Mouse (Mus musculus) heart, embryonic 15.5 days (tissue): ENCODE data around the gene Zkscan14. TPM values are rescaled to one million over a fixed set of nuclear protein-coding genes. Genes with fewer than 3 reads are reported as not detected.

Experiments
- ATAC-seq: fragments of 200-750 bp; cut with Nextera tagmentation; replicated peaks from 2 replicates; pipeline ENCODE4 v1.8.0; 2017; ENCODE audit warnings: low read depth, moderate TSS enrichment; ENCODE audit not compliant: insufficient number of reproducible peaks, insufficient read depth, low FRiP score
- H3K27ac ChIP-seq: fragments of 300-500 bp; sonication (generic); 2 replicates; pipeline ENCODE4 v1.5.1; 2015; ENCODE audit warnings: mild to moderate bottlenecking, inconsistent platforms
- H3K27me3 ChIP-seq: fragments of 300-500 bp; sonication (generic); 2 replicates; pipeline ENCODE4 v1.6.1; 2015; ENCODE audit warnings: inconsistent platforms
- H3K36me3 ChIP-seq: fragments of 300-500 bp; sonication (generic); 2 replicates; pipeline ENCODE4 v1.6.1; 2015; ENCODE audit warnings: mild to moderate bottlenecking, inconsistent platforms
- H3K4me1 ChIP-seq: fragments of 300-500 bp; sonication (generic); replicated peaks from 2 replicates; pipeline ENCODE4 v1.6.1; 2015; ENCODE audit warnings: inconsistent platforms
- H3K4me2 ChIP-seq: fragments of 300-500 bp; sonication (generic); 2 replicates; pipeline ENCODE4 v1.6.1; 2015; ENCODE audit warnings: inconsistent platforms, mild to moderate bottlenecking, moderate library complexity
- H3K4me3 ChIP-seq: fragments of 300-500 bp; sonication (generic); 2 replicates; pipeline ENCODE4 v1.5.1; 2015; ENCODE audit warnings: mild to moderate bottlenecking, inconsistent platforms
- H3K9ac ChIP-seq: fragments of 300-500 bp; sonication (generic); 2 replicates; pipeline ENCODE4 v1.6.1; 2015; ENCODE audit warnings: mild to moderate bottlenecking, inconsistent platforms
- H3K9me3 ChIP-seq: fragments of 300-500 bp; sonication (generic); replicated peaks from 2 replicates; pipeline ENCODE4 v1.6.1; 2016; ENCODE audit warnings: inconsistent platforms
- WGBS: fragments of 180-500 bp; shearing (Covaris S2); methylation state at CpG from one replicate; pipeline ENCODE4 v1.1.7; 2015; ENCODE audit warnings: mixed read lengths; 5-methylcytosine and 5-hydroxymethylcytosine counted together
- polyA plus RNA-seq: library from polyadenylated mRNA; unstranded; fragments of >200 nt; fragmentation: Nextera tagmentation; extraction: Ambion mirVana; gene quantifications from 2 replicates; pipeline ENCODE4 v1.2.1, GENCODE M21; 2015

Gene Zkscan14
- polyA plus RNA-seq, 1 experiment from 2014 or later = 6.0 TPM

GRCm38 (mm10) chr5:145202446-145202845 lies 778 bp upstream of the Zkscan14 start:
- Histone ChIP-seq H3K9me3 (no peaks in the 10 kb centered on the region), H3K4me2 (no peak overlapping the region)
- 49% methylated on average over 3 of the region's 3 CpGs for WGBS

GRCm38 (mm10) chr5:145200387-145200786 lies 1.3 kb downstream of the Zkscan14 start:
- Histone ChIP-seq H3K27ac (no peak overlapping the region), H3K4me3 (peak overlapping the region; percentile 92), H3K9me3 (no peaks in the 10 kb centered on the region), H3K36me3 (peaks cover 13% of the 10 kb centered on the region), H3K27me3 (no peaks in the 10 kb centered on the region), H3K4me1 (peaks cover 16% of the 10 kb centered on the region), H3K9ac (no peak overlapping the region), H3K4me2 (peak overlapping the region; percentile 94)
- WGBS = 71% methylated on average over 7 of the region's 7 CpGs
- no peak for ATAC-seq

More at GRCm38 (mm10) chr5:145202446-145202845, 778 bp upstream of the Zkscan14 start:
- Histone ChIP-seq H3K27me3 (no peaks in the 10 kb centered on the region), H3K4me3 (no peak overlapping the region), H3K36me3 (peaks cover 8% of the 10 kb centered on the region; the same call in 1 of the 2 replicates), H3K4me1 (peaks cover 24% of the 10 kb centered on the region), H3K27ac (no peak overlapping the region), H3K9ac (no peak overlapping the region)
- ATAC-seq = no peak

DNA sequence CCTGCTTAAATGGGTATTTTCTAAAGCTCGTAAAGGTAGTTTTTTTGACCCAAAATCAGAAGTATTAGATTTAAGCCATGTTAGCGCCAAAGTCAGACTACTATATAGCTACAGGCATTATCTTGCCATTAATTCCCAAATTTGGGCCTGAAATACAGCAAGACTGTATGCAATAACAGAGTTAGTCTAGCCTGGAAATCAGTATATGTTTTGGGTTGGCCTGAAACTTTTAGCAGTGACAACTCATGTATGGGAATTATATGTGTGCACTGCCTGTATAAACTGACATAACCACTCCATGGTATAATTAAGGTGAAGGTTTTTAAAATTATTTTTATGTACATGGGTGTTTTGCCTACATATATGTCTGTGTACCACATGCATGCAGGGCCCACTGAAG lies 9.7 kb downstream of the Zkscan14 start, which contains the start of gene Atp5j2:
Gene Atp5j2, minus strand, starts transcription at position 101 of the 400 bp plus-strand sequence.
- Histone ChIP-seq H3K36me3 (peaks cover 36% of the 10 kb centered on the region), H3K4me1 (peaks cover 25% of the 10 kb centered on the region), H3K27ac (peak within 1 kb of the TSS; percentile 88), H3K9me3 (no peaks in the 10 kb centered on the region), H3K9ac (peak within 1 kb of the TSS; percentile 91), H3K4me2 (peak within 1 kb of the TSS; percentile 73), H3K4me3 (peak within 1 kb of the TSS; percentile 81), H3K27me3 (no peaks in the 10 kb centered on the region)
- 91% methylated on average over 2 of the region's 2 CpGs for WGBS
- no peak for ATAC-seq

GRCm38 (mm10) chr5:145190875-145191798 lies 10.5 kb downstream of the Zkscan14 start:
- Histone ChIP-seq H3K36me3 (peaks cover 44% of the 10 kb centered on the region), H3K4me3 (peak overlapping the region; percentile 81), H3K4me1 (peaks cover 28% of the 10 kb centered on the region), H3K27me3 (no peaks in the 10 kb centered on the region), H3K27ac (peak overlapping the region; percentile 88), H3K9ac (peak overlapping the region; percentile 91), H3K4me2 (peak overlapping the region; percentile 73), H3K9me3 (no peaks in the 10 kb centered on the region)
- under 1% methylated on average over 41 of the region's 41 CpGs for WGBS
- ATAC-seq = peak; percentile 89

- WGBS = 18% methylated on average over 5 of the region's 5 CpGs
- ATAC-seq = no peak
Measured at GRCm38 (mm10) chr5:145190373-145190772, 11.3 kb downstream of the Zkscan14 start.

GRCm38 (mm10) chr5:145189416-145189815 lies 12.3 kb downstream of the Zkscan14 start:
- peaks cover 44% of the 10 kb centered on the region for H3K36me3 ChIP-seq
- no peak overlapping the region for H3K27ac ChIP-seq
- H3K9ac ChIP-seq = no peak overlapping the region
- peak overlapping the region; percentile 81; the same call in 1 of the 2 replicates for H3K4me3 ChIP-seq
- ATAC-seq = no peak
- H3K4me1 ChIP-seq = peaks cover 28% of the 10 kb centered on the region
- H3K9me3 ChIP-seq = no peaks in the 10 kb centered on the region
- H3K27me3 ChIP-seq = no peaks in the 10 kb centered on the region
- peak overlapping the region; percentile 73 for H3K4me2 ChIP-seq
- WGBS = 86% methylated on average over 6 of the region's 6 CpGs

More at GRCm38 (mm10) chr5:145190373-145190772, 11.3 kb downstream of the Zkscan14 start:
- Histone ChIP-seq H3K4me1 (peaks cover 28% of the 10 kb centered on the region), H3K36me3 (peaks cover 44% of the 10 kb centered on the region), H3K27me3 (no peaks in the 10 kb centered on the region), H3K4me2 (peak overlapping the region; percentile 73), H3K9me3 (no peaks in the 10 kb centered on the region), H3K4me3 (peak overlapping the region; percentile 81), H3K27ac (peak overlapping the region; percentile 88), H3K9ac (peak overlapping the region; percentile 91)

DNA sequence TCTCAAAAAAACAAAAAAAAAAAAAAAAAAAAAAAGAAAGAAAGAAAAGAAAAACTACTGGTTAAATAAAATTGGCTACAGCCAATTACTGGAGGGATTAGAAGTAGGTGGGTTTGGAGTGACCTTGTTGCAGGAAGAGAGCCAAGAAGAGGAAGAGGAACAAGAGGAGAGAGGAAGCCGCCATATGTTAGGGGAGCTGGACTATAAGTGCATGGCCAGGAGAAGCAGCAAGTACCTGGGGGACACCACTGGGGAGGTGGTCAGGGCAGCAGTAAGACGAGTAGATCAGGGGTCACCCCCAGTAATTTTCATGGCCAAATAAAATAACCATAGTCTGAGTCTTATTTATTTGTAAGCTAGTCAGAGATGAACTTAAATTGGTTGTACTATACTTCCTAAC lies 16.4 kb downstream of the Zkscan14 start:
- Histone ChIP-seq H3K9ac (no peak overlapping the region), H3K27ac (no peak overlapping the region), H3K9me3 (no peaks in the 10 kb centered on the region), H3K4me1 (peaks cover 25% of the 10 kb centered on the region), H3K4me3 (no peak overlapping the region), H3K4me2 (no peak overlapping the region), H3K27me3 (no peaks in the 10 kb centered on the region), H3K36me3 (peaks cover 79% of the 10 kb centered on the region)
- whole genome bisulfite sequencing = 92% methylated on average over 2 of the region's 2 CpGs
- no peak for ATAC-seq

- no peak overlapping the region for H3K4me2 ChIP-seq
- H3K36me3 ChIP-seq = peaks cover 97% of the 10 kb centered on the region
- no peaks in the 10 kb centered on the region for H3K9me3 ChIP-seq
- H3K4me3 ChIP-seq = no peak overlapping the region
- ATAC-seq = no peak
- no peak overlapping the region for H3K27ac ChIP-seq
- peaks cover 5% of the 10 kb centered on the region; the same call in 1 of the 2 replicates for H3K4me1 ChIP-seq
- no peak overlapping the region for H3K9ac ChIP-seq
- WGBS = 83% methylated on average over 18 of the region's 18 CpGs
- H3K27me3 ChIP-seq = no peaks in the 10 kb centered on the region
Measured at GRCm38 (mm10) chr5:145178461-145178980, 23.1 kb downstream of the Zkscan14 start.

- Histone ChIP-seq H3K27ac (peak overlapping the region; percentile 93), H3K9ac (peak overlapping the region; percentile 95), H3K27me3 (no peaks in the 10 kb centered on the region), H3K36me3 (peaks cover 26% of the 10 kb centered on the region), H3K4me3 (peak overlapping the region; percentile 91), H3K9me3 (no peaks in the 10 kb centered on the region), H3K4me2 (peak overlapping the region; percentile 87), H3K4me1 (peaks cover 30% of the 10 kb centered on the region)
- WGBS = under 1% methylated on average over 28 of the region's 28 CpGs
- ATAC-seq = peak; percentile 18
Measured at GRCm38 (mm10) chr5:145167306-145167661, 34.4 kb downstream of the Zkscan14 start.

- Histone ChIP-seq H3K36me3 (peaks cover 20% of the 10 kb centered on the region), H3K4me3 (peak within 1 kb of the TSS; percentile 91), H3K9ac (peak within 1 kb of the TSS; percentile 95), H3K4me2 (peak within 1 kb of the TSS; percentile 87), H3K4me1 (peaks cover 30% of the 10 kb centered on the region), H3K9me3 (no peaks in the 10 kb centered on the region), H3K27ac (peak within 1 kb of the TSS; percentile 93), H3K27me3 (no peaks in the 10 kb centered on the region)
- WGBS = under 1% methylated on average over 50 of the region's 51 CpGs
- ATAC-seq = peak; percentile 92
Measured at GRCm38 (mm10) chr5:145166536-145167305, 34.9 kb downstream of the Zkscan14 start, which contains the start of the genes Ptcd1 and Cpsf4. Ptcd1 (minus strand) TSS chr5:145167108. Cpsf4 (plus strand) TSS chr5:145167213.

- Histone ChIP-seq H3K9ac (no peak overlapping the region), H3K4me2 (peak overlapping the region; percentile 31; the same call in 1 of the 2 replicates), H3K36me3 (peaks cover 23% of the 10 kb centered on the region), H3K9me3 (no peaks in the 10 kb centered on the region), H3K4me3 (no peak overlapping the region), H3K4me1 (peaks cover 30% of the 10 kb centered on the region), H3K27ac (no peak overlapping the region), H3K27me3 (no peaks in the 10 kb centered on the region)
- ATAC-seq = no peak
- 72% methylated on average over 15 of the region's 15 CpGs for WGBS
Measured at GRCm38 (mm10) chr5:145165184-145165583, 36.5 kb downstream of the Zkscan14 start.
